Mouse (Mus musculus) heart, embryonic 16.5 days (tissue): Measurements from ENCODE around the gene Slc39a13. TPM values are rescaled to one million over a fixed set of nuclear protein-coding genes. Genes with fewer than 3 reads are reported as not detected.

ENCODE experiments used
- ATAC-seq: fragments of 200-750 bp; cut with Nextera tagmentation; replicated peaks from 2 replicates; pipeline ENCODE4 v1.8.0; 2017; ENCODE audit warnings: moderate number of reproducible peaks; ENCODE audit not compliant: insufficient read depth, low FRiP score; ENCODE audit errors: extremely low read depth
- H3K27ac ChIP-seq: fragments of 300-500 bp; sonication (generic); 2 replicates; pipeline ENCODE4 v1.5.1; 2014; ENCODE audit warnings: mild to moderate bottlenecking, low read length, control low read depth, moderate library complexity
- H3K27me3 ChIP-seq: fragments of 300-500 bp; sonication (generic); 2 replicates; pipeline ENCODE4 v1.6.1; 2014; ENCODE audit warnings: low read length, mixed read lengths; ENCODE audit not compliant: control insufficient read depth, insufficient read depth
- H3K36me3 ChIP-seq: fragments of 300-500 bp; sonication (generic); 2 replicates; pipeline ENCODE4 v1.6.1; 2014; ENCODE audit not compliant: control insufficient read depth, insufficient read depth
- H3K4me1 ChIP-seq: fragments of 300-500 bp; sonication (generic); 2 replicates; pipeline ENCODE4 v1.6.1; 2014; ENCODE audit warnings: low read length, mixed read lengths; ENCODE audit not compliant: control insufficient read depth, insufficient read depth
- H3K4me2 ChIP-seq: fragments of 300-500 bp; sonication (generic); 2 replicates; pipeline ENCODE4 v1.6.1; 2014; ENCODE audit warnings: low read depth, mild to moderate bottlenecking, control low read depth, low read length
- H3K4me3 ChIP-seq: fragments of 300-500 bp; sonication (generic); 2 replicates; pipeline ENCODE4 v1.5.1; 2014; ENCODE audit warnings: mild to moderate bottlenecking, control low read depth, low read length
- H3K9ac ChIP-seq: fragments of 300-500 bp; sonication (generic); 2 replicates; pipeline ENCODE4 v1.6.1; 2014; ENCODE audit warnings: low read length, control low read depth
- H3K9me3 ChIP-seq: fragments of 300-500 bp; sonication (generic); replicated peaks from 2 replicates; pipeline ENCODE4 v1.6.1; 2016; ENCODE audit warnings: low read length; ENCODE audit not compliant: control insufficient read depth
- WGBS: fragments of 180-500 bp; shearing (Covaris S2); extraction: QIAGEN DNeasy Blood & Tissue Kit; methylation state at CpG from one replicate; pipeline ENCODE4 v1.1.7; 2014; 5-methylcytosine and 5-hydroxymethylcytosine counted together
- polyA plus RNA-seq: library from polyadenylated mRNA; unstranded; fragments of >200 nt; fragmentation: Nextera tagmentation; extraction: Ambion mirVana; gene quantifications from 2 replicates; pipeline ENCODE4 v1.2.1, GENCODE M21; 2015

Gene Slc39a13
- polyA plus RNA-seq, result 56.9 and 61.3 TPM in 2 replicates

- Histone ChIP-seq H3K4me1 (peaks cover 29% of the 10 kb centered on the region), H3K27ac (peak within 1 kb of the TSS; percentile 92), H3K36me3 (peaks cover 2% of the 10 kb centered on the region; the same call in 1 of the 2 replicates), H3K9me3 (no peaks in the 10 kb centered on the region), H3K4me3 (peak within 1 kb of the TSS; percentile 69), H3K27me3 (no peaks in the 10 kb centered on the region), H3K9ac (peak within 1 kb of the TSS; percentile 84), H3K4me2 (peak within 1 kb of the TSS; percentile 85)
- under 1% methylated on average over 69 of the region's 69 CpGs for WGBS
- peak; percentile 95 for ATAC-seq
These were observed at the start of gene Slc39a13 for GRCm38 (mm10) chr2:91070076-91070800. Slc39a13 (minus strand) TSS chr2:91070417.

- peak overlapping the region; percentile 98 for H3K27ac ChIP-seq
- ATAC-seq, result no peak
- peak overlapping the region; percentile 60 for H3K4me3 ChIP-seq
- WGBS, result 34% methylated on average over 6 of the region's 6 CpGs
- H3K36me3 ChIP-seq, result peaks cover 11% of the 10 kb centered on the region
- no peaks in the 10 kb centered on the region for H3K9me3 ChIP-seq
- peak overlapping the region; percentile 83 for H3K4me2 ChIP-seq
- peak overlapping the region; percentile 77 for H3K9ac ChIP-seq
- no peaks in the 10 kb centered on the region for H3K27me3 ChIP-seq
- peaks cover 33% of the 10 kb centered on the region for H3K4me1 ChIP-seq
These were observed 49.3 kb upstream of the Slc39a13 start for GRCm38 (mm10) chr2:91119551-91119950.

- WGBS, result 54% methylated on average over 19 of the region's 19 CpGs
- peak overlapping the region; percentile 83 for H3K4me2 ChIP-seq
- H3K4me1 ChIP-seq, result peaks cover 30% of the 10 kb centered on the region
- no peak for ATAC-seq
- H3K36me3 ChIP-seq, result peaks cover 11% of the 10 kb centered on the region
- no peaks in the 10 kb centered on the region for H3K27me3 ChIP-seq
- H3K9me3 ChIP-seq, result no peaks in the 10 kb centered on the region
- H3K9ac ChIP-seq, result peak overlapping the region; percentile 77
- peak overlapping the region; percentile 60 for H3K4me3 ChIP-seq
- peak overlapping the region; percentile 98 for H3K27ac ChIP-seq
These were observed 48.8 kb upstream of the Slc39a13 start for GRCm38 (mm10) chr2:91119061-91119460.

- peak overlapping the region; percentile 98 for H3K27ac ChIP-seq
- 18% methylated on average over 1 of the region's 1 CpGs for WGBS
- no peaks in the 10 kb centered on the region for H3K27me3 ChIP-seq
- peak overlapping the region; percentile 61 for H3K4me2 ChIP-seq
- peaks cover 10% of the 10 kb centered on the region for H3K36me3 ChIP-seq
- peak overlapping the region; percentile 77 for H3K9ac ChIP-seq
- H3K9me3 ChIP-seq, result no peaks in the 10 kb centered on the region
- peak; percentile 71 for ATAC-seq
- peaks cover 29% of the 10 kb centered on the region for H3K4me1 ChIP-seq
- H3K4me3 ChIP-seq, result peak overlapping the region; percentile 60
These were observed 48.4 kb upstream of the Slc39a13 start for GRCm38 (mm10) chr2:91118647-91119046.

GRCm38 (mm10) chr2:91117585-91118275 is 47.5 kb upstream of the Slc39a13 start, which contains the start of gene Mybpc3:
Mybpc3 (plus strand) TSS chr2:91118144.
- Histone ChIP-seq H3K27me3 (no peaks in the 10 kb centered on the region), H3K9ac (peak within 1 kb of the TSS; percentile 77), H3K27ac (peak within 1 kb of the TSS; percentile 98), H3K36me3 (peaks cover 2% of the 10 kb centered on the region; the same call in 1 of the 2 replicates), H3K4me1 (peaks cover 26% of the 10 kb centered on the region), H3K9me3 (no peaks in the 10 kb centered on the region), H3K4me2 (peak within 1 kb of the TSS; percentile 83), H3K4me3 (peak within 1 kb of the TSS; percentile 60)
- WGBS, result 41% methylated on average over 11 of the region's 11 CpGs
- ATAC-seq, result peak; percentile 78

GRCm38 (mm10) chr2:91116842-91117241 is 46.6 kb upstream of the Slc39a13 start:
- H3K27ac ChIP-seq, result peak overlapping the region; percentile 98
- peaks cover 25% of the 10 kb centered on the region for H3K4me1 ChIP-seq
- H3K36me3 ChIP-seq, result no peaks in the 10 kb centered on the region
- no peaks in the 10 kb centered on the region for H3K27me3 ChIP-seq
- peak overlapping the region; percentile 61 for H3K4me2 ChIP-seq
- no peaks in the 10 kb centered on the region for H3K9me3 ChIP-seq
- H3K4me3 ChIP-seq, result no peak overlapping the region; the same call in 1 of the 2 replicates
- 38% methylated on average over 5 of the region's 5 CpGs for WGBS
- H3K9ac ChIP-seq, result no peak overlapping the region
- ATAC-seq, result no peak

GRCm38 (mm10) chr2:91115578-91115970 is 45.4 kb upstream of the Slc39a13 start:
- WGBS, result 25% methylated on average over 12 of the region's 12 CpGs
- no peaks in the 10 kb centered on the region for H3K27me3 ChIP-seq
- H3K36me3 ChIP-seq, result no peaks in the 10 kb centered on the region
- peaks cover 22% of the 10 kb centered on the region for H3K4me1 ChIP-seq
- H3K9ac ChIP-seq, result peak overlapping the region; percentile 82
- ATAC-seq, result no peak
- no peaks in the 10 kb centered on the region for H3K9me3 ChIP-seq
- peak overlapping the region; percentile 51 for H3K4me3 ChIP-seq
- peak overlapping the region; percentile 39; the same call in 1 of the 2 replicates for H3K27ac ChIP-seq
- H3K4me2 ChIP-seq, result peak overlapping the region; percentile 85

GRCm38 (mm10) chr2:91114781-91115577 is 44.8 kb upstream of the Slc39a13 start:
- no peaks in the 10 kb centered on the region for H3K27me3 ChIP-seq
- peak overlapping the region; percentile 85 for H3K4me2 ChIP-seq
- peak overlapping the region; percentile 82 for H3K9ac ChIP-seq
- H3K9me3 ChIP-seq, result no peaks in the 10 kb centered on the region
- peaks cover 22% of the 10 kb centered on the region for H3K4me1 ChIP-seq
- H3K36me3 ChIP-seq, result no peaks in the 10 kb centered on the region
- H3K4me3 ChIP-seq, result peak overlapping the region; percentile 51
- peak overlapping the region; percentile 39; the same call in 1 of the 2 replicates for H3K27ac ChIP-seq
- WGBS, result 14% methylated on average over 42 of the region's 42 CpGs
- peak; percentile 15 for ATAC-seq
